Mouse (Mus musculus): ENCODE results near the gene Tmem41a.

- TF ChIP-seq POLR2A (IDR thresholded peaks at IDR 0.05; ENCODE audit: borderline replicate concordance, low read depth, low read length) (no peak), CTCF (IDR thresholded peaks at IDR 0.05; ENCODE audit: low read depth, low read length) (no peak)
These were observed 28.9 kb upstream of the Tmem41a start for GRCm38 (mm10) chr16:21976203-21976602.

Data from bone marrow macrophage, adult 2 months (primary cell).